Mouse (Mus musculus): ENCODE measurements at regions not wholly inside any gene's neighbourhood (a gene's known extent, or its start where the extent isn't known, plus 50 kb on each side); places are given as distances from the start of the nearest gene placed in this dataset.

DNA sequence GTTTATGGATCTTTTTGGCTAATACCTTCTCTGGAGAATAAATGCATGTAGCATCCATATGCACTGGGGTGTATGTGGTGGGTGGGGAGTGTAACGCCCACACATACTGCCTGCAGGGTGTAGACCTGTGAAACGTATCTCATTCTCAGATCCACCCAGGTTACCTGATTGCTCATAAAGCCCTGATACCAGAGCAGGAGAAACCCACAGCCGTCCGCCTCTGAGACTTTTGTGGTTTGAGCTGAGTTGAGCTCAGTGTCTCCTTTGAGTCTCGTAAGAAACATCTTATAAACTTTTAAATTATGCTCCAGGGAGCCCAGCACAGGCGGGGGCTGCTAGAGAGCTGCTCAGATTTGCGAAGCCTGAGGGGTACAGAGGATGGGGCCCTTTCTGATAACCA is 88.7 kb upstream of the Tgfbr2 start:
- 71% methylated on average over 7 of the region's 7 CpGs for WGBS
- Histone ChIP-seq H3K4me2 (no peak overlapping the region), H3K27me3 (no peaks in the 10 kb centered on the region), H3K9me3 (replicated peaks) (no peaks in the 10 kb centered on the region), H3K4me3 (replicated peaks) (no peak overlapping the region), H3K9ac (no peak overlapping the region), H3K36me3 (no peaks in the 10 kb centered on the region), H3K27ac (no peak overlapping the region), H3K4me1 (no peaks in the 10 kb centered on the region)
- ATAC-seq (replicated peaks; ENCODE audit: low FRiP score): no peak

GRCm38 (mm10) chr9:116259569-116259968 is 84.4 kb upstream of the Tgfbr2 start:
- H3K27me3 ChIP-seq: no peaks in the 10 kb centered on the region
- no peak overlapping the region for H3K27ac ChIP-seq
- H3K4me2 ChIP-seq: no peak overlapping the region
- 0 out of 2 replicates have a peak, but pooled peaks cover 3% of the 10 kb centered on the region for H3K9me3 ChIP-seq (replicated peaks)
- H3K9ac ChIP-seq: no peak overlapping the region
- no peak for ATAC-seq (replicated peaks; ENCODE audit: low FRiP score)
- H3K36me3 ChIP-seq: no peaks in the 10 kb centered on the region
- H3K4me1 ChIP-seq: no peaks in the 10 kb centered on the region
- 86% methylated on average over 10 of the region's 10 CpGs for WGBS
- no peak overlapping the region for H3K4me3 ChIP-seq (replicated peaks)

- Histone ChIP-seq H3K9me3 (replicated peaks) (peaks cover 3% of the 10 kb centered on the region; the same call in 1 of the 2 replicates), H3K27me3 (no peaks in the 10 kb centered on the region), H3K4me1 (peaks cover 9% of the 10 kb centered on the region), H3K4me3 (replicated peaks) (no peak overlapping the region), H3K9ac (no peak overlapping the region), H3K4me2 (no peak overlapping the region), H3K36me3 (no peaks in the 10 kb centered on the region), H3K27ac (no peak overlapping the region)
- ATAC-seq (replicated peaks; ENCODE audit: low FRiP score): 0 out of 2 replicates have a peak, but pooled peaks have one; percentile 54
- 51% methylated on average over 15 of the region's 15 CpGs for WGBS
Measured at GRCm38 (mm10) chr9:116253546-116253945, 78.4 kb upstream of the Tgfbr2 start.

DNA sequence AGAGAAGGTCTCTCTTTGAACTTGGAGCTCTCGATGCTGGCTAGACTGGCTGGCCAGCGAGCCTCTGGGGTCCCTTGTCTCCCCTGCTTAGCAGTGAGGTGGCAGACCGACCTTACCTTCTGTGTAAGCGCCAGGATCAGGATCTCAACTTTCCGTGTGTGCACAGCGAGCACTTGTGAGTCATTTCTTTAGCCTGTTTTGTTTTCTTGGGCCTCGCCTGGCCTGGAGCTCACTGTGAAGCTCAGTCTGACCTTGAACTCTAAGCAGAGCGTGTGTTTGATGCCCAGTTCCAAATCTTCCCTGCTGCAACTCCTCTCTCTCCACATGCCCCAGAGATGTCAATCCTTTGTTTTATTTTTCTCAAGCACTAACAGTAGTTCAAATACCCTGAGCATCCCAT is 77.6 kb upstream of the Tgfbr2 start:
- no peak for ATAC-seq (replicated peaks; ENCODE audit: low FRiP score)
- H3K4me3 ChIP-seq (replicated peaks): no peak overlapping the region
- H3K4me1 ChIP-seq: peaks cover 12% of the 10 kb centered on the region
- no peak overlapping the region for H3K27ac ChIP-seq
- no peaks in the 10 kb centered on the region for H3K27me3 ChIP-seq
- WGBS: 72% methylated on average over 8 of the region's 8 CpGs
- H3K9me3 ChIP-seq (replicated peaks): peaks cover 3% of the 10 kb centered on the region; the same call in 1 of the 2 replicates
- H3K4me2 ChIP-seq: no peak overlapping the region
- no peaks in the 10 kb centered on the region for H3K36me3 ChIP-seq
- no peak overlapping the region for H3K9ac ChIP-seq

- Histone ChIP-seq H3K36me3 (no peaks in the 10 kb centered on the region), H3K27ac (no peak overlapping the region), H3K4me1 (peaks cover 12% of the 10 kb centered on the region), H3K27me3 (no peaks in the 10 kb centered on the region), H3K4me3 (replicated peaks) (no peak overlapping the region), H3K9ac (no peak overlapping the region), H3K4me2 (no peak overlapping the region), H3K9me3 (replicated peaks) (no peaks in the 10 kb centered on the region; the same call in 1 of the 2 replicates)
- ATAC-seq (replicated peaks; ENCODE audit: low FRiP score): no peak
- WGBS: 75% methylated on average over 2 of the region's 2 CpGs
Measured at GRCm38 (mm10) chr9:116249791-116250190, 74.6 kb upstream of the Tgfbr2 start.

- no peak for ATAC-seq (replicated peaks; ENCODE audit: low FRiP score)
- Histone ChIP-seq H3K27me3 (no peaks in the 10 kb centered on the region), H3K4me1 (peaks cover 7% of the 10 kb centered on the region), H3K9me3 (replicated peaks) (no peaks in the 10 kb centered on the region), H3K4me3 (replicated peaks) (no peak overlapping the region), H3K27ac (no peak overlapping the region), H3K9ac (no peak overlapping the region), H3K4me2 (no peak overlapping the region), H3K36me3 (no peaks in the 10 kb centered on the region)
- WGBS: 63% methylated on average over 5 of the region's 5 CpGs
Measured at GRCm38 (mm10) chr9:116245136-116245535, 70.0 kb upstream of the Tgfbr2 start.

GRCm38 (mm10) chr9:116244619-116244899 is 69.4 kb upstream of the Tgfbr2 start:
- Histone ChIP-seq H3K27me3 (no peaks in the 10 kb centered on the region), H3K4me2 (no peak overlapping the region), H3K9ac (no peak overlapping the region), H3K36me3 (no peaks in the 10 kb centered on the region), H3K4me1 (peaks cover 7% of the 10 kb centered on the region), H3K27ac (0 out of 2 replicates have a peak overlapping the region, but pooled peaks have one; percentile 18), H3K4me3 (replicated peaks) (no peak overlapping the region), H3K9me3 (replicated peaks) (no peaks in the 10 kb centered on the region)
- ATAC-seq (replicated peaks; ENCODE audit: low FRiP score): no peak
- 83% methylated on average over 1 of the region's 1 CpGs for WGBS

- ATAC-seq (replicated peaks; ENCODE audit: low FRiP score): no peak
Measured at GRCm38 (mm10) chr9:116243775-116244618, 68.8 kb upstream of the Tgfbr2 start.

GRCm38 (mm10) chr9:116241933-116242526 is 66.9 kb upstream of the Tgfbr2 start:
- H3K9ac ChIP-seq: no peak overlapping the region
- H3K27me3 ChIP-seq: no peaks in the 10 kb centered on the region
- H3K36me3 ChIP-seq: no peaks in the 10 kb centered on the region
- no peak overlapping the region for H3K4me2 ChIP-seq
- peaks cover 5% of the 10 kb centered on the region; the same call in 1 of the 2 replicates for H3K4me1 ChIP-seq
- no peak overlapping the region; the same call in 1 of the 2 replicates for H3K27ac ChIP-seq
- no peak overlapping the region for H3K4me3 ChIP-seq (replicated peaks)
- 80% methylated on average over 5 of the region's 5 CpGs for WGBS
- no peak for ATAC-seq (replicated peaks; ENCODE audit: low FRiP score)
- H3K9me3 ChIP-seq (replicated peaks): no peaks in the 10 kb centered on the region

More at GRCm38 (mm10) chr9:116243775-116244618, 68.8 kb upstream of the Tgfbr2 start:
- no peaks in the 10 kb centered on the region for H3K9me3 ChIP-seq (replicated peaks)
- 79% methylated on average over 8 of the region's 8 CpGs for WGBS
- no peak overlapping the region for H3K9ac ChIP-seq
- H3K4me3 ChIP-seq (replicated peaks): no peak overlapping the region
- H3K27ac ChIP-seq: no peak overlapping the region
- H3K36me3 ChIP-seq: no peaks in the 10 kb centered on the region
- peaks cover 7% of the 10 kb centered on the region for H3K4me1 ChIP-seq
- H3K27me3 ChIP-seq: no peaks in the 10 kb centered on the region
- no peak overlapping the region for H3K4me2 ChIP-seq

DNA sequence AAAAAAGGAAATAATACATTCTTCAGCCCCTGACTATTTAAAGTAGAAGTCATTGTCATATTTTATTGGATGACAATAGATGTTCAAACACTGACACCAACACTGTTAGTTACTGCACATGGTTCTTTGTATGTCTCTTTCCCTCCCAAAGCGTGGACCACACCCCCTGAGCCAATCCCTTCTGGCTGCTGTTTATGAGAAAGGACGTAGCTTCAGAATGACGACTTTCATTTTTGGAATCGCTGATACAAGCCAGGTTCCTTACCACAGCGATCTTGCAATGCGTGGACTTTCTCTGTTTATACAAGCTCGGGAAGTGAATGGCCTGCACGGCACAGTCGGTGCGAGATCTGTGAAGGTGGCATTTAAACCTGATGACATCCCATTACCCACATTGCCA is 66.1 kb upstream of the Tgfbr2 start:
- H3K27ac ChIP-seq: no peak overlapping the region
- no peak for ATAC-seq (replicated peaks; ENCODE audit: low FRiP score)
- 79% methylated on average over 10 of the region's 10 CpGs for WGBS

DNA sequence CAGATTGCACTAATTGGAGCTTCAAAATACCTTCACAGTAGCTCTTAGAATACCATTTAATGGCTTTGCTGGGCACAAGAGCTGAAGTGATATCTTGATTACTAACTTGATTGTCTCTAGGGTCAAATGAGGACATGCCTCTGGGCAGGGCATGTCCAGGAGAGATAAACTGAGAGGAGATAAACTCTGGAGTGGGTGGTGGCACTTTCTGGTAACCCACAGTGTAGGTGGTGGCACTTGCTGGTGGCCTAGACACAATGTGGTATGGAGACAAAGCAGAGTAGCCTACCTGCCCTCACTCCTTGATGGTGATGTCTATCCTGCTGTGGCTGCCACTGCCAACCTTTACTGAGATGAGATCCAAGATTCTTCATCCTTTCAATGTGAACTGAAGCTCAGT is 61.7 kb upstream of the Tgfbr2 start:
- ATAC-seq (replicated peaks; ENCODE audit: low FRiP score): no peak
- H3K9ac ChIP-seq: no peak overlapping the region

More for the DNA sequence above, 66.1 kb upstream of the Tgfbr2 start:
- no peak overlapping the region for H3K4me2 ChIP-seq
- H3K27me3 ChIP-seq: no peaks in the 10 kb centered on the region
- H3K9ac ChIP-seq: no peak overlapping the region
- no peak overlapping the region for H3K4me3 ChIP-seq (replicated peaks)
- H3K36me3 ChIP-seq: no peaks in the 10 kb centered on the region
- H3K4me1 ChIP-seq: peaks cover 5% of the 10 kb centered on the region; the same call in 1 of the 2 replicates
- H3K9me3 ChIP-seq (replicated peaks): no peaks in the 10 kb centered on the region

GRCm38 (mm10) chr9:116234170-116234569 is 59.0 kb upstream of the Tgfbr2 start:
- WGBS: 82% methylated on average over 7 of the region's 7 CpGs
- Histone ChIP-seq H3K4me3 (replicated peaks) (no peak overlapping the region), H3K9me3 (replicated peaks) (no peaks in the 10 kb centered on the region), H3K4me1 (peaks cover 4% of the 10 kb centered on the region; the same call in 1 of the 2 replicates), H3K27ac (no peak overlapping the region), H3K27me3 (no peaks in the 10 kb centered on the region), H3K9ac (no peak overlapping the region), H3K36me3 (no peaks in the 10 kb centered on the region), H3K4me2 (no peak overlapping the region)
- no peak for ATAC-seq (replicated peaks; ENCODE audit: low FRiP score)

More for the DNA sequence above, 61.7 kb upstream of the Tgfbr2 start:
- no peak overlapping the region for H3K27ac ChIP-seq
- H3K4me1 ChIP-seq: peaks cover 4% of the 10 kb centered on the region; the same call in 1 of the 2 replicates
- H3K4me2 ChIP-seq: no peak overlapping the region
- H3K27me3 ChIP-seq: no peaks in the 10 kb centered on the region
- H3K9me3 ChIP-seq (replicated peaks): no peaks in the 10 kb centered on the region
- H3K4me3 ChIP-seq (replicated peaks): no peak overlapping the region
- H3K36me3 ChIP-seq: no peaks in the 10 kb centered on the region

Measured in kidney, embryonic 15.5 days (tissue).